Mouse (Mus musculus): ENCODE measurements around the gene Prkd1. TPM values are rescaled to one million over a fixed set of nuclear protein-coding genes. Genes with fewer than 3 reads are reported as not detected.

The Prkd1 gene
- polyA plus RNA-seq, 1 experiment from 2014 or later: 2.5 TPM

DNA sequence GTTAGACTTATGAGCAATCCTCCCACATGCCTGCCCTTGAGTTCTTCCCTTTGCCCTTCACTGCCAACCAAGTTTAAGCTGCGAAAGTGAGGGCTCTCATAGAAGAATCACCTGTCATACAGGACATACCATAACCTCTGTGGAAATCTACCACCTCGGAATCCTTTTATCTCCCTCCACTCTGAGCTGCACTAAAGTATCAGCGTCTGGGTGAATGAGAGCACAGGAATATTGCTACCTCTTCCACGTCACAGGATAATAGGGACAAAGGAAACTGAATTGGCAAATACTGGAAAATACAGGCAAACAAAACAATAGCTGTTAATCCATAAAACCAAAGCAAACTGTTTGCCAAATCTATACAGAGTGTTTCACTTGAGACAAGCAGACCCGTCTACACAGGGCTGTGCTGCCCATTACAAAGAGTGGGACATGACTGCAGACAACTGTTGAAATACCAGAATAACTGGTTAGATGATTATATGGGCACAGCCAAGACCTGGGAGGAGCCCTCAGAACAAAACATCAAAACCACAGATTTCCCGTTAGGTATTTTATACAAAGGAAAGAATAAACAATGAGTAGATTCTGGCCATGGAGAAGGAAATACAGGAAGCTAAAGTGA, 60.6 kb downstream of the Prkd1 start:
- Histone ChIP-seq H3K4me1 (replicated peaks; ENCODE audit: control insufficient read depth, insufficient read depth, low read length) (no peaks in the 10 kb centered on the region), H3K27ac (no peak overlapping the region), H3K4me3 (replicated peaks; ENCODE audit: low read length) (no peak overlapping the region), H3K36me3 (replicated peaks; ENCODE audit: control insufficient read depth, insufficient read depth) (no peaks in the 10 kb centered on the region), H3K9ac (no peak overlapping the region), H3K9me3 (ENCODE audit: control insufficient read depth, low read length) (no peaks in the 10 kb centered on the region), H3K4me2 (replicated peaks) (no peak overlapping the region), H3K27me3 (ENCODE audit: control insufficient read depth, insufficient read depth, low read length) (no peaks in the 10 kb centered on the region)
- no peak for DNase-seq (ENCODE audit: low spot score)
- no peak for ATAC-seq (ENCODE audit: low FRiP score)
- WGBS: 88% methylated on average over 6 of the region's 6 CpGs

DNA sequence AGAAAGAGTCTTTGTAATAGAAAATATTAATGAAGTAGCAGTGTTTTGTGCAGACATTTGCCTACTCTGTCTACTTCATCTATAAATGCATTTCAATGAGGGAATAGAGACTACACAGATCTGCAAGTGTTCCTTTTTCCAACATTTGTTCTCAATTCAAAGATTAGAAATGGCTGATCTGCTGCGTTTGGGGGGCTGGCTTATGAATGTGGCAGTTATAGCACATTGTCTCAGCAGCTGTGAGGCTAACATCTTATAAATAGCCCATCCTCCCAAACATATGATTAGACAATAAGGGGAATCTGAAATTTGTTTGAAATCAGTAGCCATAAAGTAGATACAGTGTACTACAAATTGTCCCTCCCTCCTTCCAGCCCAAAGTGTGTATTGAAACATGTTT, 83.7 kb downstream of the Prkd1 start:
- 74% methylated on average over 1 of the region's 1 CpGs for WGBS
- ATAC-seq (ENCODE audit: low FRiP score) (no peak), DNase-seq (ENCODE audit: low spot score) (no peak)
- Histone ChIP-seq H3K9ac (no peak overlapping the region), H3K4me1 (replicated peaks; ENCODE audit: control insufficient read depth, insufficient read depth, low read length) (no peaks in the 10 kb centered on the region), H3K9me3 (ENCODE audit: control insufficient read depth, low read length) (no peaks in the 10 kb centered on the region), H3K36me3 (replicated peaks; ENCODE audit: control insufficient read depth, insufficient read depth) (no peaks in the 10 kb centered on the region), H3K27me3 (ENCODE audit: control insufficient read depth, insufficient read depth, low read length) (no peaks in the 10 kb centered on the region), H3K4me2 (replicated peaks) (no peak overlapping the region), H3K27ac (no peak overlapping the region), H3K4me3 (replicated peaks; ENCODE audit: low read length) (no peak overlapping the region)

DNA sequence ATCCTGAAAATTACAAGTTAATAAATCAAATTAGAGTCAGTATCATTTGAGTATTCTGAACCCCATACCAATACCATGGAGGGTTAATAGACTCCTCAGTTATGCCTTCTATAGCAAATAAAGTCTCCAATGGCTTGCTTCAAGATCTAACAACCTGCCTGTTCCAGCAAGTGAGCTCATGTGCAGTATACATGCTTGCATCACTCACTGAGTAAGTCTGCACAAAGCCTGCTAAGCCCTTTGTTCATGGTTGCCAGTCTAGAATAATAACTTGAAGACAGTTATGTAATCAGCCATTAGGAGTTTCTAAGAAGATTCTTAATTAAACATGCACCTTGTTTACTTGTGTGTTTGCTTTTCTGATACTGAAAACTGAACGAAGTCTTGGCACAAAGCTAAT, 88.4 kb downstream of the Prkd1 start:
- DNase-seq (ENCODE audit: low spot score) (no peak), ATAC-seq (ENCODE audit: low FRiP score) (no peak)
- H3K27ac ChIP-seq: no peak overlapping the region
- no peak overlapping the region for H3K4me2 ChIP-seq (replicated peaks)
- H3K36me3 ChIP-seq (replicated peaks; ENCODE audit: control insufficient read depth, insufficient read depth): no peaks in the 10 kb centered on the region
- no peak overlapping the region for H3K4me3 ChIP-seq (replicated peaks; ENCODE audit: low read length)
- no peaks in the 10 kb centered on the region for H3K27me3 ChIP-seq (ENCODE audit: control insufficient read depth, insufficient read depth, low read length)
- WGBS: 72% methylated on average over 1 of the region's 1 CpGs
- no peak overlapping the region for H3K9ac ChIP-seq
- H3K9me3 ChIP-seq (ENCODE audit: control insufficient read depth, low read length): no peaks in the 10 kb centered on the region
- H3K4me1 ChIP-seq (replicated peaks; ENCODE audit: control insufficient read depth, insufficient read depth, low read length): no peaks in the 10 kb centered on the region

DNA sequence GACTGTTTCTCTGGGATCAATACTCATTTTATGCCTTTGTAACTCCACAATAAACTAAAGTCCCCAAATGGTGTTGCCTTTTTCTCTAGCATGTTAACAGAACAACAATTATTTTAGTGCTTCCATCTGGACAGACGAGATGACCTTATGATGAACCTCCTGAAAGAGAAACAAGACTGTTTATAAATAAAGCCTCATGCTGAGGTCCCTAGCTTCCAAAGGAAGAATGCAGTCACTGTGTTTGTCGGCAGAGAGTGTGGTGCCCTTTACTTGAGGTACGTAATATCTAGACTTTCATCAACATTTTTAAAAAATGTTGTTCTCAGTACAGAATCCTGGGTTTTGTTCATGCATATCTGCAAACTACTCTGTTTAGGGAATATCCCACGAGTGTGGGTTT, 90.7 kb downstream of the Prkd1 start:
- Histone ChIP-seq H3K4me3 (replicated peaks; ENCODE audit: low read length) (no peak overlapping the region), H3K4me1 (replicated peaks; ENCODE audit: control insufficient read depth, insufficient read depth, low read length) (no peaks in the 10 kb centered on the region), H3K9me3 (ENCODE audit: control insufficient read depth, low read length) (no peaks in the 10 kb centered on the region), H3K9ac (no peak overlapping the region), H3K27ac (no peak overlapping the region), H3K4me2 (replicated peaks) (no peak overlapping the region), H3K36me3 (replicated peaks; ENCODE audit: control insufficient read depth, insufficient read depth) (no peaks in the 10 kb centered on the region), H3K27me3 (ENCODE audit: control insufficient read depth, insufficient read depth, low read length) (no peaks in the 10 kb centered on the region)
- no peak for DNase-seq (ENCODE audit: low spot score)
- WGBS: 55% methylated on average over 4 of the region's 4 CpGs
- ATAC-seq (ENCODE audit: low FRiP score): no peak

DNA sequence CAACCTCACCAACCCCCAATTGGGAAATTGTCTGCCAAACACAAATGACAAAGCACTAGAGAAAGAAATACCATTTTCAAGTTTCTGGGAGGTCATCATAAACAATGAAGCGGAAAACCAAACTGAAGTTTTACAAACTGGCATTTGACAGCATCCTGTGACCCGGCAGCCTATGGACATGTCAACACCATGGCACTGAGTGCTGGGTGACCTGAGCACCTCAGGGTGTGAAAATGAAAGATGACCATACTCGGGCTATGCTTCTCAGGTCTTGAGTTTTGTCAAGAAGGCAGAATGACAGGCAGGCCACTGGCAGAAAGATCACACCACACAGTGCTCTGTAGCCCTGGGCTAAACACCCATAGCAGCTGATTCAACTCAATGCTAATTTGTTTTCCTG, 94.7 kb downstream of the Prkd1 start:
- 67% methylated on average over 3 of the region's 3 CpGs for WGBS
- ATAC-seq (ENCODE audit: low FRiP score): no peak
- no peaks in the 10 kb centered on the region for H3K9me3 ChIP-seq (ENCODE audit: control insufficient read depth, low read length)
- H3K27me3 ChIP-seq (ENCODE audit: control insufficient read depth, insufficient read depth, low read length): no peaks in the 10 kb centered on the region
- no peak overlapping the region for H3K27ac ChIP-seq
- no peak overlapping the region for H3K4me2 ChIP-seq (replicated peaks)
- no peaks in the 10 kb centered on the region for H3K36me3 ChIP-seq (replicated peaks; ENCODE audit: control insufficient read depth, insufficient read depth)
- H3K4me3 ChIP-seq (replicated peaks; ENCODE audit: low read length): no peak overlapping the region
- no peak overlapping the region for H3K9ac ChIP-seq
- H3K4me1 ChIP-seq (replicated peaks; ENCODE audit: control insufficient read depth, insufficient read depth, low read length): no peaks in the 10 kb centered on the region
- DNase-seq (ENCODE audit: low spot score): no peak

DNA sequence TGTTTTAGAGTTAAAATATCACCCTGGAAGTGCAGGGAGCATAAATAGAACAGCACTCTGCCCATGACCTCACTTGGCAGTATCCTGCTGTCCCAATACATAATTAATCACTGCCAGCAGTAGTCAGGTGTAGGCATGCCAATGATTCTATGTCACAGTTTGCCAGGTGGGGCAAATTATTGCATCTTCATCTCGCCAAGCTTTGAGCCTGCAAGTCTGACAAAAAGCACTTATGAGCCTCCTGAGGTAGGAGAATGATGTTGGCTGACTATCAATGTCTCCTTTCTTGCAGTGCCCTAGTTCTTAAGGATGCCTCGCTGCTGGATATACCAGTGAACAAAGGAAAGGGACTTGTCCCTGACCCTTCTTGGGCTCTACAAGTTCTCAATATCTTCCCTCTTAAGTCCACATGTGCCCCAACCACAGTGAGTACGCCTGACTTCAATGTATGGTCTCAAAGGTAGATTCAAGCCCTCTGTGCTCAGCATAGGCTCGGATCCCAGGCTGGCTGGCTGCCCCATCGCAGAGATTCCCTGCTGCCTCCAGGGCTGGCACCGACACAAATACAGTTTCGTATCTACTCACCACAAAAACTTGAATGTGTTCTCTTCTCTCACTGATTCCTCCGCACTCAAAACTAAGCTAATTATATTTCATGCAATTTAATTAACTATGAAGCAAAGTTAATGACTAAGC, 98.9 kb downstream of the Prkd1 start:
- no peak overlapping the region for H3K9ac ChIP-seq
- H3K4me3 ChIP-seq (replicated peaks; ENCODE audit: low read length): no peak overlapping the region
- H3K9me3 ChIP-seq (ENCODE audit: control insufficient read depth, low read length): no peaks in the 10 kb centered on the region
- WGBS: 67% methylated on average over 8 of the region's 8 CpGs
- H3K4me1 ChIP-seq (replicated peaks; ENCODE audit: control insufficient read depth, insufficient read depth, low read length): no peaks in the 10 kb centered on the region; the same call in 1 of the 2 replicates
- no peak overlapping the region for H3K27ac ChIP-seq
- ATAC-seq (ENCODE audit: low FRiP score) (peak; percentile 49; the same call in 1 of the 2 replicates), DNase-seq (ENCODE audit: low spot score) (peak; percentile 37)
- no peak overlapping the region for H3K4me2 ChIP-seq (replicated peaks)
- H3K36me3 ChIP-seq (replicated peaks; ENCODE audit: control insufficient read depth, insufficient read depth): no peaks in the 10 kb centered on the region
- H3K27me3 ChIP-seq (ENCODE audit: control insufficient read depth, insufficient read depth, low read length): no peaks in the 10 kb centered on the region

DNA sequence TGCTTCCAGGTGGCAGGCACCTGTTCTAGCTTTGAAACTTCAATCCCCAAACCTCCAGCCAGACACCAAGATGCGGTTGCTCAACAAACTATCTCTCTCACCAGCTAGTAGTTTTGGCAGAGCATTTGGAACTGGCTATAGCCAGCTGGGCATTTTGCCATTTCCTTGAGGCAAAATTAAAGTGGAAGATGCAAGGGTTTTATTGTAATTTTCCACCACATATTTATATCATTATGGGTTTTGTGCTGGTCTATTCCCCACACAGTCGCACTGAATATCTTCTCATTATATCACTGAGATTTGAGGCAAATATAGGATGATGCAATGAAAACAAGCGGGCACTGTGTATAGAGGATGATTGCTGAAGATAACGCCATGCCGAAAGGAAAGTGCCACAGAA, 102.5 kb downstream of the Prkd1 start:
- no peak overlapping the region for H3K9ac ChIP-seq
- DNase-seq (ENCODE audit: low spot score): no peak
- no peak overlapping the region for H3K4me2 ChIP-seq (replicated peaks)
- no peak overlapping the region for H3K27ac ChIP-seq
- no peaks in the 10 kb centered on the region for H3K27me3 ChIP-seq (ENCODE audit: control insufficient read depth, insufficient read depth, low read length)
- no peaks in the 10 kb centered on the region for H3K9me3 ChIP-seq (ENCODE audit: control insufficient read depth, low read length)
- H3K4me1 ChIP-seq (replicated peaks; ENCODE audit: control insufficient read depth, insufficient read depth, low read length): no peaks in the 10 kb centered on the region; the same call in 1 of the 2 replicates
- H3K4me3 ChIP-seq (replicated peaks; ENCODE audit: low read length): no peak overlapping the region
- 76% methylated on average over 5 of the region's 5 CpGs for WGBS
- no peaks in the 10 kb centered on the region for H3K36me3 ChIP-seq (replicated peaks; ENCODE audit: control insufficient read depth, insufficient read depth)
- no peak for ATAC-seq (ENCODE audit: low FRiP score)

DNA sequence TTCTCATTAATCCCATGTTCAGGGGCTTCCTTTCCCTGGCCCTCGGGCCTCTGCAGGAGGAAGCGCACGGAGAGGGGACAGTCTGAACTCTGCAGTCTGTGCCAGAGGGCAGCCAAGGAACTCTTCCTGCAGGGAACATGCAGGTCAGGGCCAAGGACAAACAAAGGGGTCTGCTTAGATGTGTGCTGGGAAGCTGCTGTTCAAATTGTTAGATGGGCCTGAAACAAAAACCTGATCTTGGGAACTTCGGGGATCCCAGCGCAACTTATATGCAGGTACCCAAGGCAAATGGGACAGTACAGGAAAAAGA, 103.3 kb downstream of the Prkd1 start:
- 46% methylated on average over 5 of the region's 5 CpGs for WGBS
- no peak overlapping the region for H3K27ac ChIP-seq
- no peaks in the 10 kb centered on the region for H3K36me3 ChIP-seq (replicated peaks; ENCODE audit: control insufficient read depth, insufficient read depth)
- ATAC-seq (ENCODE audit: low FRiP score) (no peak), DNase-seq (ENCODE audit: low spot score) (no peak)
- no peak overlapping the region for H3K4me3 ChIP-seq (replicated peaks; ENCODE audit: low read length)
- H3K9ac ChIP-seq: no peak overlapping the region
- no peak overlapping the region for H3K4me2 ChIP-seq (replicated peaks)
- no peaks in the 10 kb centered on the region for H3K27me3 ChIP-seq (ENCODE audit: control insufficient read depth, insufficient read depth, low read length)
- no peaks in the 10 kb centered on the region; the same call in 1 of the 2 replicates for H3K4me1 ChIP-seq (replicated peaks; ENCODE audit: control insufficient read depth, insufficient read depth, low read length)
- no peaks in the 10 kb centered on the region for H3K9me3 ChIP-seq (ENCODE audit: control insufficient read depth, low read length)

DNA sequence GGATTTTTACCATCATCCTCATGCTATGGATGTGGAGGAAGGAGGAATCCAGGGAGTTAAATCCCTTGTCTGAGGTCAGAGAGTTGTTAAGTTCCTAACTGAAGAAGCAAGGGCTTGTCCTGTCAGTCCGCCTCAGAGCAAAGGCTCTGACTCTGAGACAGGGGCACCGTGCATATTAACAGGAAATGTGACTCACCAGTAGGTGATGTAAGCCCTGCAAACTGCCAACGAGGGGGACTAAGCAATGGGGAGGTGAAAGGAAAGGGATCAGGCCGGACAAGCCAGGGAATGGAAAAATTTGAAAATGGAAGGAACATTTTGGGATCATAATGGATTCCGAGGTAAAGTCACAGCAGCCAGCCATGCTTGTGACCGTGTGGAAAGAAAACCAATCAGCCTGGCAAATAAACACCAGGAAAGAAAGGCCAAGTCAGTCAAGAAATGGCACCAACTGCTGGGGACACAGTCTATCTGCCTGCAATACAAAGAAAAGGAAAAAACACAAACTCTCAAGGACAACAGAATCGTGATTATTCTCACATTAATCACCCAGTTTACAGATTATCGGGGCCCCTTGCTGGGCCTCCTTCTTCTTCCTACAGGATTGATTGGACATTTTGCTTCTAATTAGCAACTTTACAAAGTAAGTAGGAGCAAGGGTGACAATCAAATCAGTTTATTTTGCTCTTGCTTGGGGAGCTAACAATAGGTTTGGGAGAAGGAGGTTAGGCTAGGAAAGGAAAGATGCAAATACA, 103.9 kb downstream of the Prkd1 start:
- 42% methylated on average over 8 of the region's 8 CpGs for WGBS
- Histone ChIP-seq H3K4me2 (replicated peaks) (no peak overlapping the region), H3K27ac (no peak overlapping the region), H3K4me1 (replicated peaks; ENCODE audit: control insufficient read depth, insufficient read depth, low read length) (no peaks in the 10 kb centered on the region; the same call in 1 of the 2 replicates), H3K27me3 (ENCODE audit: control insufficient read depth, insufficient read depth, low read length) (no peaks in the 10 kb centered on the region), H3K9ac (no peak overlapping the region), H3K4me3 (replicated peaks; ENCODE audit: low read length) (no peak overlapping the region), H3K36me3 (replicated peaks; ENCODE audit: control insufficient read depth, insufficient read depth) (no peaks in the 10 kb centered on the region), H3K9me3 (ENCODE audit: control insufficient read depth, low read length) (no peaks in the 10 kb centered on the region)
- ATAC-seq (ENCODE audit: low FRiP score) (no peak), DNase-seq (ENCODE audit: low spot score) (no peak)
